Mouse (Mus musculus) testis, adult 2 months (tissue): Measurements from ENCODE around the gene Auts2.

ENCODE experiments used
- CTCF ChIP-seq: fragments of 200-500 bp; IDR thresholded peaks from 2 replicates; pipeline ENCODE4 v1.5.1; 2012; ENCODE audit warnings: low read depth, mild to moderate bottlenecking, inconsistent platforms, low read length, moderate library complexity; ENCODE audit not compliant: control insufficient read depth, insufficient read depth, insufficient replicate concordance
- POLR2A ChIP-seq: fragments of 200-500 bp; IDR thresholded peaks from 2 replicates; pipeline ENCODE4 v1.6.1; 2012; ENCODE audit warnings: low read depth, mild to moderate bottlenecking, inconsistent platforms, low read length, moderate library complexity; ENCODE audit not compliant: control insufficient read depth

DNA sequence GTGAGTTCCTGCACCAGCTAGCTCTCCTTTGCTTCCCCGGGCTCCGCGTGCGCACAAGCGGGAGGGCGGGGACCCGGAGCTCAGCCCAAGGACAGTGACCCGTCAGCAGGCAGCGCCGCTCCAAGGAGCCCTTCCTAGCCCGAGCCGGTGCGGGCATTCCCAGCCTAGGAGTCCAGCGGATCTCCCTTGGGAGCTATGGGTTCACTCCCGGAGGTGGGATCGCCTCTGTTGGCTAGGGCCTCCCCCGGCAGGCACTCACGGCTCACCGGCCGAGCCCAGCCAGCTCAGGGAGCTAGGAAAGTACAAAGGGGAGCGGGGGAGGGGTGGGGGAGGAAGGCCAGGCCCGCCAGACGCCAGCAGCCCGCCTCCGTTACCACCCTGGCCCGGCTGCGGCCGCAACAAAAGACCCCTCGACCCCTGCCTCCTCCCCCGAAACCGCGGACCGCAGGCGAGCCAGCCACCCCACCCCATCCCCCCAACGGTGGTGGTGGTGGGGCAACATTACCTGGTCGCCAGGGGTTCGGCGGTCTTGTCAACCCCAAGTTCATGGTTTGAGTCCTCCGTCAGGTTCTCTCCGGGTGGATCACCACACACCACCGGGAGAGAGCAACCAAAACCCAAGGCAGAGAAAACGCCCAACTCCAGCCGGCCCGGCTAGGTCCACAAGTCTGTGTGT lies 1005.9 kb downstream of the Auts2 start:
- TF ChIP-seq CTCF: no peak
- no peak for TF ChIP-seq POLR2A
